Mouse (Mus musculus): ENCODE measurements around the gene Fbxo3.
"Not testable (repeated sequence)": the region's sequence is repeated elsewhere in the genome, so short reads cannot be mapped to it uniquely, and the experiment has no call there.

Fbxo3 gene

GRCm38 (mm10) chr2:104096256-104096655 lies 68.7 kb downstream of the Fbxo3 start:
- no peak for DNase-seq (ENCODE audit: low spot score in 2 of 2)

- DNase-seq (ENCODE audit: low spot score in 2 of 2) = not testable (repeated sequence)
These were observed 69.3 kb downstream of the Fbxo3 start for GRCm38 (mm10) chr2:104096796-104097195.

GRCm38 (mm10) chr2:104097396-104097795 lies 69.9 kb downstream of the Fbxo3 start:
- not testable (repeated sequence) for DNase-seq (ENCODE audit: low spot score in 2 of 2)

- DNase-seq (ENCODE audit: low spot score in 2 of 2) = no peak
These were observed 71.2 kb downstream of the Fbxo3 start for GRCm38 (mm10) chr2:104098529-104099230.

GRCm38 (mm10) chr2:104099231-104099585 lies 71.7 kb downstream of the Fbxo3 start:
- DNase-seq (ENCODE audit: low spot score in 2 of 2) = no peak

GRCm38 (mm10) chr2:104099946-104100345 lies 72.4 kb downstream of the Fbxo3 start:
- no peak for DNase-seq (ENCODE audit: low spot score in 2 of 2)

- DNase-seq (ENCODE audit: low spot score in 2 of 2) = no peak
These were observed 77.3 kb downstream of the Fbxo3 start for GRCm38 (mm10) chr2:104104800-104105199.

GRCm38 (mm10) chr2:104109021-104109420 lies 81.5 kb downstream of the Fbxo3 start:
- DNase-seq (ENCODE audit: low spot score in 2 of 2) = not testable (repeated sequence)

- DNase-seq (ENCODE audit: low spot score in 2 of 2) = no peak
These were observed 82.0 kb downstream of the Fbxo3 start for GRCm38 (mm10) chr2:104109528-104109927.

GRCm38 (mm10) chr2:104110031-104110430 lies 82.5 kb downstream of the Fbxo3 start:
- no peak for DNase-seq (ENCODE audit: low spot score in 2 of 2)

- DNase-seq (ENCODE audit: low spot score in 2 of 2) = not testable (repeated sequence)
These were observed 83.8 kb downstream of the Fbxo3 start for GRCm38 (mm10) chr2:104111170-104111797.
